Mouse (Mus musculus) embryo, embryonic 9.5 days (tissue): ENCODE measurements around the gene Pemt.

Experiments
- DNase-seq: peaks from one replicate; pipeline ENCODE4 v3.0.0-alpha.2; 2017; ENCODE audit errors: extremely low spot score

The Pemt gene

GRCm38 (mm10) chr11:60046058-60046735 lies at the start of gene Pemt:
Gene Pemt (minus strand): TSS chr11:60046489.
- peak; percentile 96 for DNase-seq

GRCm38 (mm10) chr11:60094909-60095810 lies 48.9 kb upstream of the Pemt start:
- DNase-seq: no peak

GRCm38 (mm10) chr11:60093984-60094587 lies 47.8 kb upstream of the Pemt start:
- DNase-seq: no peak

GRCm38 (mm10) chr11:60093227-60093626 lies 46.9 kb upstream of the Pemt start:
- no peak for DNase-seq

GRCm38 (mm10) chr11:60091422-60091761 lies 45.1 kb upstream of the Pemt start:
- DNase-seq: no peak

GRCm38 (mm10) chr11:60090696-60091421 lies 44.6 kb upstream of the Pemt start:
- no peak for DNase-seq

GRCm38 (mm10) chr11:60088947-60089346 lies 42.7 kb upstream of the Pemt start:
- peak; percentile 37 for DNase-seq

- DNase-seq: no peak
These were observed 40.4 kb upstream of the Pemt start for GRCm38 (mm10) chr11:60086676-60087075.

- peak; percentile 61 for DNase-seq
These were observed 38.3 kb upstream of the Pemt start for GRCm38 (mm10) chr11:60084589-60084988.

- peak; percentile 70 for DNase-seq
These were observed 30.5 kb upstream of the Pemt start for GRCm38 (mm10) chr11:60076790-60077189.

- DNase-seq: no peak
These were observed 29.9 kb upstream of the Pemt start for GRCm38 (mm10) chr11:60076183-60076582.

- DNase-seq: no peak
These were observed 27.7 kb upstream of the Pemt start for GRCm38 (mm10) chr11:60073936-60074502.

GRCm38 (mm10) chr11:60073121-60073520 lies 26.8 kb upstream of the Pemt start:
- DNase-seq: no peak

GRCm38 (mm10) chr11:60071221-60071620 lies 24.9 kb upstream of the Pemt start:
- DNase-seq: no peak

GRCm38 (mm10) chr11:60070599-60070998 lies 24.3 kb upstream of the Pemt start:
- DNase-seq: peak; percentile 57

GRCm38 (mm10) chr11:60068631-60069030 lies 22.3 kb upstream of the Pemt start:
- no peak for DNase-seq

GRCm38 (mm10) chr11:60067646-60068045 lies 21.4 kb upstream of the Pemt start:
- DNase-seq: no peak

GRCm38 (mm10) chr11:60065267-60065666 lies 19.0 kb upstream of the Pemt start:
- no peak for DNase-seq

- no peak for DNase-seq
These were observed 15.3 kb upstream of the Pemt start for GRCm38 (mm10) chr11:60061504-60062006.

- DNase-seq: no peak
These were observed 13.7 kb upstream of the Pemt start for GRCm38 (mm10) chr11:60060026-60060425.

GRCm38 (mm10) chr11:60058441-60058840 lies 12.2 kb upstream of the Pemt start:
- no peak for DNase-seq
